Mouse (Mus musculus): ENCODE data around the gene Gm4871. TPM values are rescaled to one million over a fixed set of nuclear protein-coding genes. Genes with fewer than 3 reads are reported as not detected.

Gene Gm4871
- polyA plus RNA-seq, 1 experiment from 2014 or later: not detected

GRCm38 (mm10) chr5:144987561-144987960, 45.0 kb downstream of the Gm4871 start:
- H3K36me3 ChIP-seq (replicated peaks; ENCODE audit: control insufficient read depth, insufficient read depth): no peaks in the 10 kb centered on the region
- no peaks in the 10 kb centered on the region for H3K27me3 ChIP-seq (ENCODE audit: control insufficient read depth, insufficient read depth, low read length)
- DNase-seq (ENCODE audit: low spot score) (no peak), ATAC-seq (ENCODE audit: low FRiP score) (no peak)
- H3K4me2 ChIP-seq (replicated peaks): no peak overlapping the region
- WGBS: 91% methylated on average over 13 of the region's 13 CpGs
- no peaks in the 10 kb centered on the region for H3K9me3 ChIP-seq (ENCODE audit: control insufficient read depth, low read length)
- no peak overlapping the region for H3K4me3 ChIP-seq (replicated peaks; ENCODE audit: low read length)
- no peak overlapping the region for H3K27ac ChIP-seq
- no peak overlapping the region for H3K9ac ChIP-seq
- H3K4me1 ChIP-seq (replicated peaks; ENCODE audit: control insufficient read depth, insufficient read depth, low read length): no peaks in the 10 kb centered on the region

GRCm38 (mm10) chr5:144984839-144985238, 47.7 kb downstream of the Gm4871 start:
- no peaks in the 10 kb centered on the region for H3K27me3 ChIP-seq (ENCODE audit: control insufficient read depth, insufficient read depth, low read length)
- no peak overlapping the region for H3K4me3 ChIP-seq (replicated peaks; ENCODE audit: low read length)
- no peaks in the 10 kb centered on the region for H3K9me3 ChIP-seq (ENCODE audit: control insufficient read depth, low read length)
- H3K4me1 ChIP-seq (replicated peaks; ENCODE audit: control insufficient read depth, insufficient read depth, low read length): no peaks in the 10 kb centered on the region
- H3K4me2 ChIP-seq (replicated peaks): no peak overlapping the region
- H3K9ac ChIP-seq: no peak overlapping the region
- WGBS: 91% methylated on average over 5 of the region's 5 CpGs
- H3K27ac ChIP-seq: no peak overlapping the region
- no peaks in the 10 kb centered on the region for H3K36me3 ChIP-seq (replicated peaks; ENCODE audit: control insufficient read depth, insufficient read depth)
- DNase-seq (ENCODE audit: low spot score): no peak
- ATAC-seq (ENCODE audit: low FRiP score): no peak

- Histone ChIP-seq H3K4me3 (replicated peaks; ENCODE audit: low read length) (no peak overlapping the region), H3K27me3 (ENCODE audit: control insufficient read depth, insufficient read depth, low read length) (no peaks in the 10 kb centered on the region), H3K4me1 (replicated peaks; ENCODE audit: control insufficient read depth, insufficient read depth, low read length) (no peaks in the 10 kb centered on the region), H3K4me2 (replicated peaks) (no peak overlapping the region), H3K9me3 (ENCODE audit: control insufficient read depth, low read length) (no peaks in the 10 kb centered on the region), H3K9ac (no peak overlapping the region), H3K36me3 (replicated peaks; ENCODE audit: control insufficient read depth, insufficient read depth) (no peaks in the 10 kb centered on the region), H3K27ac (no peak overlapping the region)
- ATAC-seq (ENCODE audit: low FRiP score) (no peak), DNase-seq (ENCODE audit: low spot score) (no peak)
- WGBS: 94% methylated on average over 3 of the region's 3 CpGs
Observed at GRCm38 (mm10) chr5:144983227-144983626, 49.3 kb downstream of the Gm4871 start.

Other genes with a start within 250 kb of the Gm4871 start
- gene Smurf1, start 66.9 kb downstream of the Gm4871 start, polyA plus RNA-seq (2014; fragmentation: Nextera tagmentation; extraction: Ambion mirVana): 43.6 and 44.0 TPM in 2 replicates
- gene 1700018F24Rik, start 10.2 kb upstream of the Gm4871 start, polyA plus RNA-seq (2014; fragmentation: Nextera tagmentation; extraction: Ambion mirVana): not detected in 2 replicates
- 245 and 252 TPM in 2 replicates for gene Arpc1a, start 51.1 kb upstream of the Gm4871 start, polyA plus RNA-seq (2014; fragmentation: Nextera tagmentation; extraction: Ambion mirVana)
- gene Kpna7, start 51.3 kb upstream of the Gm4871 start, polyA plus RNA-seq (2014; fragmentation: Nextera tagmentation; extraction: Ambion mirVana): not detected in 2 replicates
- 44.2 and 51.8 TPM in 2 replicates for gene Arpc1b, start 81.5 kb upstream of the Gm4871 start, polyA plus RNA-seq (2014; fragmentation: Nextera tagmentation; extraction: Ambion mirVana)
- gene Pdap1, start 107.5 kb upstream of the Gm4871 start, polyA plus RNA-seq (2014; fragmentation: Nextera tagmentation; extraction: Ambion mirVana): 95.5 and 96.3 TPM in 2 replicates
- 177 and 188 TPM in 2 replicates for gene Bud31, start 107.6 kb upstream of the Gm4871 start, polyA plus RNA-seq (2014; fragmentation: Nextera tagmentation; extraction: Ambion mirVana)
- 17.5 and 18.2 TPM in 2 replicates for gene Ptcd1, start 134.4 kb upstream of the Gm4871 start, polyA plus RNA-seq (2014; fragmentation: Nextera tagmentation; extraction: Ambion mirVana)
- gene Cpsf4, start 134.5 kb upstream of the Gm4871 start, polyA plus RNA-seq (2014; fragmentation: Nextera tagmentation; extraction: Ambion mirVana): 27.7 and 29.3 TPM in 2 replicates
- 561 and 664 TPM in 2 replicates for gene Atp5j2, start 159.3 kb upstream of the Gm4871 start, polyA plus RNA-seq (2014; fragmentation: Nextera tagmentation; extraction: Ambion mirVana)
- 12.3 and 13.9 TPM in 2 replicates for gene Zkscan14, start 169.1 kb upstream of the Gm4871 start, polyA plus RNA-seq (2014; fragmentation: Nextera tagmentation; extraction: Ambion mirVana)
- gene Zkscan5, start 171.8 kb upstream of the Gm4871 start, polyA plus RNA-seq (2014; fragmentation: Nextera tagmentation; extraction: Ambion mirVana): 12.0 and 15.6 TPM in 2 replicates
- gene Zfp655, start 199.0 kb upstream of the Gm4871 start, polyA plus RNA-seq (2014; fragmentation: Nextera tagmentation; extraction: Ambion mirVana): 40.1 and 42.0 TPM in 2 replicates
- gene Zscan25, start 247.7 kb upstream of the Gm4871 start, polyA plus RNA-seq (2014; fragmentation: Nextera tagmentation; extraction: Ambion mirVana): 0.54 and 1.1 TPM in 2 replicates

Data from hindbrain, embryonic 14.5 days (tissue).